Mouse (Mus musculus) lung, postnatal 0 days (tissue): ENCODE results near the gene Fam136a. TPM values are rescaled to one million over a fixed set of nuclear protein-coding genes. Genes with fewer than 3 reads are reported as not detected.

Source experiments
- ATAC-seq: fragments of 200-750 bp; cut with Nextera tagmentation; 2 replicates; pipeline ENCODE4 v1.8.0; 2017; ENCODE audit warnings: moderate library complexity
- DNase-seq: peaks from one replicate; pipeline ENCODE4 v3.0.0-alpha.2; 2016; ENCODE audit warnings: low spot score
- H3K27ac ChIP-seq: fragments of 300-500 bp; sonication (generic); 2 replicates; pipeline ENCODE4 v1.5.1; 2014; ENCODE audit warnings: antibody characterized with exemption, mild to moderate bottlenecking, low read length, mixed read lengths
- H3K27me3 ChIP-seq: fragments of 300-500 bp; sonication (generic); replicated peaks from 2 replicates; pipeline ENCODE4 v1.6.1; 2014; ENCODE audit warnings: low read length, mixed read lengths; ENCODE audit not compliant: insufficient read depth
- H3K36me3 ChIP-seq: fragments of 300-500 bp; sonication (generic); 2 replicates; pipeline ENCODE4 v1.6.1; 2014; ENCODE audit warnings: low read length, mixed read lengths; ENCODE audit not compliant: insufficient read depth
- H3K4me1 ChIP-seq: fragments of 300-500 bp; sonication (generic); 2 replicates; pipeline ENCODE4 v1.6.1; 2014; ENCODE audit warnings: antibody characterized with exemption, low read depth, low read length, mixed read lengths; ENCODE audit not compliant: insufficient read depth
- H3K4me2 ChIP-seq: fragments of 300-500 bp; sonication (generic); replicated peaks from 2 replicates; pipeline ENCODE4 v1.6.1; 2014; ENCODE audit warnings: low read depth, mild to moderate bottlenecking, low read length, moderate library complexity, mixed read lengths
- H3K4me3 ChIP-seq: fragments of 300-500 bp; sonication (generic); 2 replicates; pipeline ENCODE4 v1.5.1; 2014; ENCODE audit warnings: low read depth, low read length
- H3K9ac ChIP-seq: fragments of 300-500 bp; sonication (generic); replicated peaks from 2 replicates; pipeline ENCODE4 v1.6.1; 2014; ENCODE audit warnings: low read depth, mild to moderate bottlenecking
- H3K9me3 ChIP-seq: fragments of 300-500 bp; sonication (generic); 2 replicates; pipeline ENCODE4 v1.6.1; 2016; ENCODE audit warnings: low read length, mixed read lengths
- CTCF ChIP-seq: IDR thresholded peaks from 2 replicates; pipeline ENCODE4 v1.5.1; 2016; ENCODE audit warnings: antibody characterized with exemption, mild to moderate bottlenecking
- EP300 ChIP-seq: IDR thresholded peaks from 2 replicates; pipeline ENCODE4 v1.6.1; 2016; ENCODE audit warnings: antibody characterized with exemption, mild to moderate bottlenecking, control low read depth
- WGBS: fragments of 180-500 bp; shearing (Covaris S2); extraction: QIAGEN DNeasy Blood & Tissue Kit; methylation state at CpG from one replicate; pipeline ENCODE4 v1.1.7; 2014; 5-methylcytosine and 5-hydroxymethylcytosine counted together
- polyA plus RNA-seq: library from polyadenylated mRNA; unstranded; fragments of >200 nt; fragmentation: Nextera tagmentation; extraction: Ambion mirVana; gene quantifications from 2 replicates; pipeline ENCODE4 v1.2.1, GENCODE M21; 2015

Gene Fam136a
- polyA plus RNA-seq, 1 experiment from 2014 or later: 45.3 TPM

GRCm38 (mm10) chr6:86364442-86365141 is 854 bp upstream of the Fam136a start:
- peak; percentile 91 for DNase-seq
- Histone ChIP-seq H3K4me1 (no peaks in the 10 kb centered on the region), H3K36me3 (no peaks in the 10 kb centered on the region), H3K27ac (0 out of 2 replicates have a peak overlapping the region, but pooled peaks have one; percentile 26), H3K9ac (peak overlapping the region; percentile 26), H3K4me3 (peak overlapping the region; percentile 67), H3K4me2 (peak overlapping the region; percentile 91), H3K27me3 (no peaks in the 10 kb centered on the region), H3K9me3 (no peaks in the 10 kb centered on the region)
- peak; percentile 21; the same call in 1 of the 2 replicates for ATAC-seq
- TF ChIP-seq CTCF (peak; percentile 94), EP300 (no peak)
- WGBS: under 1% methylated on average over 17 of the region's 17 CpGs

GRCm38 (mm10) chr6:86366125-86366852 is 843 bp downstream of the Fam136a start:
- DNase-seq (peak; percentile 76), ATAC-seq (no peak)
- H3K9ac ChIP-seq: peak overlapping the region; percentile 75
- no peaks in the 10 kb centered on the region for H3K27me3 ChIP-seq
- H3K9me3 ChIP-seq: no peaks in the 10 kb centered on the region
- H3K4me3 ChIP-seq: peak overlapping the region; percentile 67
- TF ChIP-seq CTCF: no peak
- no peak for TF ChIP-seq EP300
- H3K4me2 ChIP-seq: peak overlapping the region; percentile 91
- WGBS: 24% methylated on average over 25 of the region's 25 CpGs
- H3K4me1 ChIP-seq: peaks cover 3% of the 10 kb centered on the region; the same call in 1 of the 2 replicates
- no peaks in the 10 kb centered on the region for H3K36me3 ChIP-seq
- peak overlapping the region; percentile 82 for H3K27ac ChIP-seq

GRCm38 (mm10) chr6:86366853-86367249 is 1.4 kb downstream of the Fam136a start:
- Histone ChIP-seq H3K9ac (no peak overlapping the region), H3K36me3 (no peaks in the 10 kb centered on the region), H3K27me3 (no peaks in the 10 kb centered on the region), H3K4me2 (no peak overlapping the region), H3K4me1 (peaks cover 3% of the 10 kb centered on the region; the same call in 1 of the 2 replicates), H3K4me3 (no peak overlapping the region), H3K27ac (no peak overlapping the region), H3K9me3 (no peaks in the 10 kb centered on the region)
- TF ChIP-seq CTCF: no peak
- no peak for TF ChIP-seq EP300
- no peak for DNase-seq
- WGBS: 40% methylated on average over 2 of the region's 2 CpGs
- ATAC-seq: no peak

GRCm38 (mm10) chr6:86368479-86368878 is 3.0 kb downstream of the Fam136a start:
- H3K36me3 ChIP-seq: no peaks in the 10 kb centered on the region
- peaks cover 3% of the 10 kb centered on the region; the same call in 1 of the 2 replicates for H3K4me1 ChIP-seq
- DNase-seq: no peak
- WGBS: 93% methylated on average over 5 of the region's 5 CpGs
- H3K9me3 ChIP-seq: no peaks in the 10 kb centered on the region
- TF ChIP-seq EP300 (no peak), CTCF (no peak)
- H3K4me2 ChIP-seq: no peak overlapping the region
- no peak overlapping the region for H3K9ac ChIP-seq
- H3K4me3 ChIP-seq: no peak overlapping the region
- no peaks in the 10 kb centered on the region for H3K27me3 ChIP-seq
- no peak for ATAC-seq
- no peak overlapping the region for H3K27ac ChIP-seq

DNA sequence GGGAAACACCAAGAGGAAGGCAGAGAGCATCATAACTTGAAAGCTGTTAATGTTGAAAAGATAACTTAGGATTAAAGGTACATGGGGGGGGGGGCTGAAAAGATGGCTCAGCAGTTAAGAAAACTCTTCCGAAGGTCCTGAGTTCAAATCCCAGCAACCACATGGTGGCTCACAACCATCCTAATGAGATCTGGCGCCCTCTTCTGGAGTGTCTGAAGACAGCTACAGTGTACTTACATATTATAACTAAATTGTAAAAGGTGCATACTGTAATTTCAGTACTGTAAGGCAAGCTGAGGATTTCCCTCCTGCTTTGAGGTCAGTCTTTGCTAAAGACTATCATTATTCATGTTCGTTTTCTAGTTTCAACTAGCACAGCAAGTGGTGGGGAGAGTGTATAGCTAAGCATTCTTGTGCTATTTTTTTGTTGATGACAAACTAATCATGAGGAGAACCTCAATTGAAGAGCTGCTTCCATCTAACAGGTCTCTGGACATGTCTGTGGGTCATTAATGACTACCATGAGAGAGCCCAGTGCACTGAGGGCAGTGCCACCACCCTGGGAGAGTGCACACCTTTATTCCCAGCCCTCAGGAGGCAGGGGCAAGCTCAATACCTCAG is 4.8 kb downstream of the Fam136a start:
- Histone ChIP-seq H3K9ac (no peak overlapping the region), H3K27me3 (no peaks in the 10 kb centered on the region), H3K4me3 (no peak overlapping the region), H3K4me1 (peaks cover 3% of the 10 kb centered on the region; the same call in 1 of the 2 replicates), H3K27ac (0 out of 2 replicates have a peak overlapping the region, but pooled peaks have one; percentile 69), H3K9me3 (no peaks in the 10 kb centered on the region), H3K36me3 (no peaks in the 10 kb centered on the region), H3K4me2 (0 out of 2 replicates have a peak overlapping the region, but pooled peaks have one; percentile 78)
- ATAC-seq (no peak), DNase-seq (no peak)
- TF ChIP-seq EP300 (no peak), CTCF (peak; percentile 52)
- 67% methylated on average over 3 of the region's 3 CpGs for WGBS
